Mouse (Mus musculus) hindbrain, embryonic 12.5 days (tissue): ENCODE results near the gene Vamp2. TPM values are rescaled to one million over a fixed set of nuclear protein-coding genes. Genes with fewer than 3 reads are reported as not detected.
A peak's percentile ranks its signal among the peaks of the same experiment; 100 is the strongest.

ENCODE experiments used
- ATAC-seq: fragments of 200-750 bp; cut with Nextera tagmentation; 2 replicates; pipeline ENCODE4 v1.8.0; 2017; ENCODE audit warnings: moderate TSS enrichment; ENCODE audit not compliant: low FRiP score
- H3K27ac ChIP-seq: fragments of 300-500 bp; sonication (generic); 2 replicates; pipeline ENCODE4 v1.5.1; 2016; ENCODE audit warnings: mild to moderate bottlenecking
- H3K27me3 ChIP-seq: fragments of 300-500 bp; sonication (generic); 2 replicates; pipeline ENCODE4 v1.6.1; 2016; ENCODE audit warnings: mild to moderate bottlenecking
- H3K36me3 ChIP-seq: fragments of 300-500 bp; sonication (generic); 2 replicates; pipeline ENCODE4 v1.6.1; 2016; ENCODE audit warnings: mild to moderate bottlenecking
- H3K4me1 ChIP-seq: fragments of 300-500 bp; sonication (generic); 2 replicates; pipeline ENCODE4 v1.6.1; 2016
- H3K4me2 ChIP-seq: fragments of 300-500 bp; sonication (generic); replicated peaks from 2 replicates; pipeline ENCODE4 v1.6.1; 2016; ENCODE audit warnings: mild to moderate bottlenecking
- H3K4me3 ChIP-seq: fragments of 300-500 bp; sonication (generic); 2 replicates; pipeline ENCODE4 v1.5.1; 2016; ENCODE audit warnings: mild to moderate bottlenecking
- H3K9ac ChIP-seq: fragments of 300-500 bp; sonication (generic); 2 replicates; pipeline ENCODE4 v1.6.1; 2016; ENCODE audit warnings: mild to moderate bottlenecking, moderate library complexity
- H3K9me3 ChIP-seq: fragments of 300-500 bp; sonication (generic); replicated peaks from 2 replicates; pipeline ENCODE4 v1.6.1; 2016; ENCODE audit warnings: mild to moderate bottlenecking
- WGBS: fragments of 180-500 bp; shearing (Covaris S2); methylation state at CpG from one replicate; pipeline ENCODE4 v1.1.7; 2016; 5-methylcytosine and 5-hydroxymethylcytosine counted together
- polyA plus RNA-seq: library from polyadenylated mRNA; unstranded; fragments of >200 nt; fragmentation: Nextera tagmentation; extraction: Ambion mirVana; gene quantifications from 2 replicates; pipeline ENCODE4 v1.2.1, GENCODE M21; 2016

The Vamp2 gene
- polyA plus RNA-seq, 1 experiment from 2014 or later, result 140 TPM

GRCm38 (mm10) chr11:69066956-69067355 lies 21.3 kb upstream of the Vamp2 start:
- peak overlapping the region; percentile 41 for H3K4me3 ChIP-seq
- H3K27me3 ChIP-seq, result no peaks in the 10 kb centered on the region
- 10% methylated on average over 8 of the region's 8 CpGs for WGBS
- H3K27ac ChIP-seq, result no peak overlapping the region
- no peak for ATAC-seq
- no peaks in the 10 kb centered on the region for H3K36me3 ChIP-seq
- H3K4me1 ChIP-seq, result peaks cover 39% of the 10 kb centered on the region
- peak overlapping the region; percentile 90 for H3K4me2 ChIP-seq
- H3K9ac ChIP-seq, result no peak overlapping the region
- no peaks in the 10 kb centered on the region for H3K9me3 ChIP-seq

- Histone ChIP-seq H3K4me1 (peaks cover 45% of the 10 kb centered on the region), H3K9ac (no peak overlapping the region), H3K9me3 (no peaks in the 10 kb centered on the region), H3K27me3 (no peaks in the 10 kb centered on the region), H3K4me3 (no peak overlapping the region), H3K4me2 (no peak overlapping the region), H3K27ac (no peak overlapping the region), H3K36me3 (no peaks in the 10 kb centered on the region)
- 66% methylated on average over 6 of the region's 6 CpGs for WGBS
- no peak for ATAC-seq
These were observed 20.7 kb upstream of the Vamp2 start for GRCm38 (mm10) chr11:69067601-69068000.

DNA sequence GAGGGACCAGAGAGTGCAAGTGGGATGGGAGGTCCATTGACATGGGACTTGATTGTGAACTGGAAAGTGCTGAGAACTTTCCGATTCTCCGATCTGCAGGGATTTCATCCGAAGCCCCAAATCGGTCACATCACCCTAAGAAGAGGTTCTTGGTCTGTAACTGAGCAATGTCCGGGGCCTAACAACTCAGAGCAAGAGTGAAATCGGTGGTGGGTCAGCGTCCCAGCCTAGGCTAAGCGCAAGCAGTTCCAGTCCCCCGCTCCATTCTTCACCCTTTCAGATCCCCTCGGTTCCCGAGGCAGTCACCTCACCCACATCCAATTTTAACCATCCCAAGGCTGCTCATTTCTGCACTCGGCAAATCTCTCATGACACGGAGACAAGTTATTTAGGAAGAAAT lies 18.2 kb upstream of the Vamp2 start:
- Histone ChIP-seq H3K36me3 (no peaks in the 10 kb centered on the region), H3K4me1 (peaks cover 40% of the 10 kb centered on the region), H3K4me2 (peak overlapping the region; percentile 78), H3K9ac (peak overlapping the region; percentile 75), H3K4me3 (peak overlapping the region; percentile 52), H3K27ac (peak overlapping the region; percentile 89), H3K27me3 (no peaks in the 10 kb centered on the region), H3K9me3 (no peaks in the 10 kb centered on the region)
- no peak for ATAC-seq
- under 1% methylated on average over 13 of the region's 13 CpGs for whole genome bisulfite sequencing

DNA sequence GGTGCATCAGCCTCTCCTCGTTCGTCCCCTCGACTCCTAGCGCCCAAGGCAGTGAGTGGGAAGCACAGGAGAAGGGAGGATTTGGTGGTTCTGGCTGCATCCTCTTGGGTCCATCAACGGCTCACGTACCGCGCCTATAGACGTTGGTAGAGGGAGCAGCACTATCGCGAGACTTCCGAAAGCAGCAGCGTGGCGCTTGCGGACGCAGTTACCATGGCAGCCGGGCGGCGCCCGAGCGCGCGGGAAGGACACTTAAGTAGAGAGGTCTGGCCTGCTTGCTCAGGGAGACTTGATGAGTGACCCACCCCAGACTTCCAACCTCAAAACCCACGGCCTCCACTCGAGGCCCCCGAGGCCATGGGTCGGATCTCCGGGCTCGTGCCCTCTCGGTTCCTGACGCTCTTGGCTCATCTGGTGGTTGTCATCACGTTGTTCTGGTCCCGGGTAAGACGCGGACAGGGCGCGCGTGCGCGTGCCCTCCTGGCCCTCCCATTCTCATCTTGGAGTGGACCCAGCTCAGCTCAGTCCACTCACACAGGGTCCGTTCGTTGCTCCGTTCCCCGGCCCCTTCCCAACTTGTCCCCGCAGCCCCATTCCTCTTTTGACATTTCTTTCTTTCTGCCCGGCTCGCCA lies 17.6 kb upstream of the Vamp2 start, which contains the start of gene Tmem107:
Tmem107 (plus strand) TSS at position 217 of the 633 bp plus-strand sequence.
- under 1% methylated on average over 47 of the region's 47 CpGs for WGBS
- Histone ChIP-seq H3K27me3 (no peaks in the 10 kb centered on the region), H3K4me1 (peaks cover 39% of the 10 kb centered on the region), H3K27ac (peak within 1 kb of the TSS; percentile 89), H3K36me3 (no peaks in the 10 kb centered on the region), H3K4me2 (peak within 1 kb of the TSS; percentile 78), H3K9ac (peak within 1 kb of the TSS; percentile 75), H3K4me3 (peak within 1 kb of the TSS; percentile 52), H3K9me3 (no peaks in the 10 kb centered on the region)
- peak; percentile 87 for ATAC-seq

DNA sequence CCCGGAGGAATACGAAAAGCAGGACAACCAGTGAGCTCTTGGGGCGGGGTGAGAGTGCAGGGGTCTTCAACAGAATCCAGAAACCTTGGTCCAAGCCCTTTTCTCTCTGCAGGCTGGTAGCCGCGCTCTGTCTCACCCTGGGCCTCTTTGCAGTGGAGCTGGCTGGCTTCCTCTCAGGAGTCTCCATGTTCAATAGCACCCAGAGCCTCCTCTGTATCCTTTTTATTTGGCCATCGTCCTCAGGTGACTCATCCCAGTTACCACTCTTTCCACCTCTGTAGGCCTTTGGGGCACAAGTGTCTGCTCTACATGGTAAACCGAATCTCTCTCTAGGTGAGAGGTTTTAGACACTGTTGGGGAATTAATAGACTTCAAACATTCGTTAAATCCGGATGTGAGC lies 17.0 kb upstream of the Vamp2 start:
- Histone ChIP-seq H3K9ac (peak overlapping the region; percentile 75), H3K27ac (peak overlapping the region; percentile 89), H3K4me3 (peak overlapping the region; percentile 52), H3K27me3 (no peaks in the 10 kb centered on the region), H3K4me1 (peaks cover 33% of the 10 kb centered on the region), H3K4me2 (peak overlapping the region; percentile 78), H3K9me3 (no peaks in the 10 kb centered on the region), H3K36me3 (no peaks in the 10 kb centered on the region)
- no peak for ATAC-seq
- WGBS, result 22% methylated on average over 9 of the region's 9 CpGs

- Histone ChIP-seq H3K4me2 (peak overlapping the region; percentile 54), H3K27ac (peak overlapping the region; percentile 91), H3K9me3 (no peaks in the 10 kb centered on the region), H3K4me3 (peak overlapping the region; percentile 32), H3K9ac (peak overlapping the region; percentile 59), H3K4me1 (peaks cover 25% of the 10 kb centered on the region), H3K27me3 (no peaks in the 10 kb centered on the region), H3K36me3 (no peaks in the 10 kb centered on the region)
- ATAC-seq, result no peak
- 86% methylated on average over 11 of the region's 11 CpGs for WGBS
These were observed 16.1 kb upstream of the Vamp2 start for GRCm38 (mm10) chr11:69072234-69072633.

DNA sequence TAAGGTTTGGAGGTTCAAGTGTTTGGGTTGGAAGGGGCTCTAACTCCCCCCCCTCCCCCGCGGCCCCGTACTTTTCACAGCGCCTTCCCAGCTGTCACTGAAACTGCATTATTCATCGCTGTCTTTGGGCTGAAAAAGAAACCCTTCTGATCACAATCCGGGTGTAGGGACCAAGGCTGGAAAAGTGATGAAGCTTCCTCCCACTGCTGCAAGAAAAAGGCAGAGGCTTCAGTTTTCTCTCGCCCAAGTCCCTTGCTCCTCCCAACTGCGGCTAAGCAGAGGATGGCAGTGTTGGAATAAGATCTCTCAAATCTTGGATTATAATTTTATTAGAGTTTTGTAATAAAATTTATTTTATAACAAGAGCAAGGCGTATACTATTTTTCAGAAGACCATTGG lies 15.6 kb upstream of the Vamp2 start:
- H3K27me3 ChIP-seq, result no peaks in the 10 kb centered on the region
- H3K9me3 ChIP-seq, result no peaks in the 10 kb centered on the region
- H3K4me3 ChIP-seq, result peak overlapping the region; percentile 32
- peak overlapping the region; percentile 91 for H3K27ac ChIP-seq
- peak overlapping the region; percentile 54 for H3K4me2 ChIP-seq
- 0 out of 2 replicates have a peak, but pooled peaks have one; percentile 4 for ATAC-seq
- no peaks in the 10 kb centered on the region for H3K36me3 ChIP-seq
- peaks cover 24% of the 10 kb centered on the region for H3K4me1 ChIP-seq
- 13% methylated on average over 9 of the region's 9 CpGs for WGBS
- peak overlapping the region; percentile 59 for H3K9ac ChIP-seq

- no peaks in the 10 kb centered on the region for H3K9me3 ChIP-seq
- H3K4me3 ChIP-seq, result peak overlapping the region; percentile 32
- no peaks in the 10 kb centered on the region for H3K27me3 ChIP-seq
- peak overlapping the region; percentile 54 for H3K4me2 ChIP-seq
- peak overlapping the region; percentile 59 for H3K9ac ChIP-seq
- WGBS, result under 1% methylated on average over 14 of the region's 14 CpGs
- peaks cover 24% of the 10 kb centered on the region for H3K4me1 ChIP-seq
- H3K27ac ChIP-seq, result peak overlapping the region; percentile 91
- ATAC-seq, result peak; percentile 63
- no peaks in the 10 kb centered on the region for H3K36me3 ChIP-seq
These were observed 15.0 kb upstream of the Vamp2 start for GRCm38 (mm10) chr11:69073065-69073888.

DNA sequence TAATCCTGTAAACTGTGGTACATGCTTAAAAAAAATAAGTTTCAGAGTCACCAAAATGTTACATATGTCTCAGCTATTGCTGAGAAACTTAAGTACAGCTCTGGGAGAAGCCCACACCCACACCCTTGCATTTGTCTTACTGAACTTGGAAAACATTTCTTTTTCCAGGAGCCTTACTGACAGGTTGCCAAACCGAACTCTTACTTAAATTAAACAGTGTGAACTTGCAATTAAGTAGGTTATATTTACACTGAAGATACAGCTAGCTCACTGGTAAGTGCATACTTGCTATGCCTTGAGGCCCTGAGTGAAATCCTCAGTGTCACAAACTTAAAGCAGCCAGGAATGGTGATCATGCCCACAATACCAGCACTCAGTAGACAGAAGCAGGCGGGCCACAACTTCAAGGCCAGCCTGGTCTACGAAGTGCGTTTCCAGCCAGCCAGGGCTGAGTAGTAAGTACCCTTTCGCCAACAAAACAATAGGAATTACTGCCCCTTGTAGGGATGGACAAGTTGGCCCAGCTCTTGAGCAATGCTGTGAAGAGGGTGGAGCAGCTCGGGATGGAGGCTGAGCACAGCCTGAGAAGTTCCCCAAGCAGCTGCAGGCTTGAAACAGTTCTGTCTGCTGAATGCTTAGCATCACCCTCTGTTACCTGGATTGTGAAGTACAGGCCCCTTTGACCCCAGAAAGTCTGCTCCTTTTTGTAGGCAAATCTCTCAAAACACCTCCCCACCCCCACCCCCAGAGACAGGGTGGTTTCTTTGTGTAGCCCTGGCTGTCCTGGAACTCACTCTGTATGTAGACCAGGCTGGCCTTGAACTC lies 14.1 kb upstream of the Vamp2 start:
- Histone ChIP-seq H3K36me3 (no peaks in the 10 kb centered on the region), H3K4me1 (peaks cover 24% of the 10 kb centered on the region), H3K9me3 (no peaks in the 10 kb centered on the region), H3K4me2 (no peak overlapping the region), H3K27me3 (no peaks in the 10 kb centered on the region), H3K4me3 (no peak overlapping the region), H3K27ac (peak overlapping the region; percentile 91), H3K9ac (no peak overlapping the region)
- WGBS, result 54% methylated on average over 6 of the region's 6 CpGs
- ATAC-seq, result no peak

DNA sequence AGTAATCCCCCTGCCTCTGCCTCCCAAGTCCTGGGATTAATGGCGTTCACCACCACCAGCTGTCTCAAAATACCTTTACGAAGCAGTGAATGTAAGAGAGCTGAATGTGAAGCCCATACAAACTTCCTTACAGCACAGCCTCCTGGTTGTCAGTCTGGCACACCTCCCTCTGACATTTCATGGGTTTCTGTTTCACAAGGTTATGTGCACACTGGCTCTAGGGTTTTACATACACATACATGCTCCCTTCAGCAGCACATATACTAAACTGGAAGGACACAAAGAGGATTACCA lies 13.6 kb upstream of the Vamp2 start:
- no peaks in the 10 kb centered on the region for H3K9me3 ChIP-seq
- no peaks in the 10 kb centered on the region for H3K27me3 ChIP-seq
- no peak overlapping the region for H3K4me2 ChIP-seq
- no peak overlapping the region for H3K9ac ChIP-seq
- no peak for ATAC-seq
- 46% methylated on average over 2 of the region's 2 CpGs for WGBS
- H3K4me3 ChIP-seq, result no peak overlapping the region
- no peak overlapping the region for H3K27ac ChIP-seq
- H3K4me1 ChIP-seq, result peaks cover 21% of the 10 kb centered on the region
- H3K36me3 ChIP-seq, result no peaks in the 10 kb centered on the region

- no peak for ATAC-seq
- Histone ChIP-seq H3K9ac (no peak overlapping the region), H3K36me3 (no peaks in the 10 kb centered on the region), H3K4me2 (no peak overlapping the region), H3K27me3 (no peaks in the 10 kb centered on the region), H3K9me3 (no peaks in the 10 kb centered on the region), H3K27ac (no peak overlapping the region), H3K4me1 (peaks cover 17% of the 10 kb centered on the region), H3K4me3 (no peak overlapping the region)
- 53% methylated on average over 9 of the region's 9 CpGs for whole genome bisulfite sequencing
These were observed 12.4 kb upstream of the Vamp2 start for GRCm38 (mm10) chr11:69075764-69076479.

GRCm38 (mm10) chr11:69076572-69076971 lies 11.7 kb upstream of the Vamp2 start:
- no peaks in the 10 kb centered on the region for H3K36me3 ChIP-seq
- H3K27me3 ChIP-seq, result no peaks in the 10 kb centered on the region
- H3K9me3 ChIP-seq, result no peaks in the 10 kb centered on the region
- no peak overlapping the region for H3K27ac ChIP-seq
- H3K4me2 ChIP-seq, result no peak overlapping the region
- no peak for ATAC-seq
- WGBS, result 68% methylated on average over 5 of the region's 5 CpGs
- no peak overlapping the region for H3K4me3 ChIP-seq
- H3K9ac ChIP-seq, result no peak overlapping the region
- H3K4me1 ChIP-seq, result peaks cover 11% of the 10 kb centered on the region
